Mouse (Mus musculus) brain, embryonic 18.5 days (tissue): Measurements from ENCODE around the gene Slc9a9.

Experiments used
- DNase-seq: peaks from one replicate; pipeline ENCODE4 v3.0.0-alpha.2; 2012; ENCODE audit warnings: low read depth, low spot score

The Slc9a9 gene

DNA sequence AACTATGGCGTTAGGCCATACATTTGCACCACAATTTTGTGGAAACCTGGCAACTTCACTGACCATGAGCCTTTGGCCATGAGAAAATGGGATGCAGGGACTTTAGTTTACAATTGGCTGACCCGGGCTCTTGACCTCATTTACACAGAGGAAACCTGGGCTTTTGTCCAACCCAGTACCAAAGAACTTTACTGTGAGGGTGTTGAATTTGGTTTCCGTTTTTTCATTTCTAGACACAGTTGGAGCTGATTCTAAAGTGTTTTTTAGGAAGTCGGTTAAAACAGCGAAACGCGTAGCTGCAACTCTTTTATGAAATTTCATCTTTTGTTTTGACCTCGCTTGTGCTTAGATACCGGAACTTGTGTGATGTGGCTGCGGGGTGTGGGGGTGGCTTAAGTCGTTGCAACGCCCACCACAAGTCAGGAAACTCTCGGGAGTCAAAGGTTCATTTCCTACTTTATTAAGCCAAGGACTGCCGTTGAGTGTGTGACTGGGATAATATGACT lies 402.8 kb downstream of the Slc9a9 start:
- DNase-seq = no peak

DNA sequence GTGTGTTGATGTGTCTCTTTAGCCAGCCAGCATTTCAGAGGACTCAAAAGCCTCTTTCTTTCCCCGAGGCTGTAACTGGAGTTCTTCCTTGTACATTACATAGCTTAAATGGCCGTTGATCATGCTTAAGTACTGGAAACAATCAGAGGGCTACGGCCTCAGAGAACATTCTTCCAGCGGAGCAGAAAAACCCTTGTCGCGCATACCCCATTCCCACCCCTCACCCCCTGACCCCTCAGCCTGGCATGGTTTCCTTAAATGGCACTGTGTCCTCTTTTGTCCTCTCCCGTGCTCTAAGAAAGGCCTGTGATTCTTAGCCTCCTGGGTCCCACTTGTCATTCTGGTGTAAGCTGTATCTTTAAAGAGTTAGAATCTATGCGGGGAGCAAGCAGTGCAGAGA lies 404.0 kb downstream of the Slc9a9 start:
- no peak for DNase-seq

DNA sequence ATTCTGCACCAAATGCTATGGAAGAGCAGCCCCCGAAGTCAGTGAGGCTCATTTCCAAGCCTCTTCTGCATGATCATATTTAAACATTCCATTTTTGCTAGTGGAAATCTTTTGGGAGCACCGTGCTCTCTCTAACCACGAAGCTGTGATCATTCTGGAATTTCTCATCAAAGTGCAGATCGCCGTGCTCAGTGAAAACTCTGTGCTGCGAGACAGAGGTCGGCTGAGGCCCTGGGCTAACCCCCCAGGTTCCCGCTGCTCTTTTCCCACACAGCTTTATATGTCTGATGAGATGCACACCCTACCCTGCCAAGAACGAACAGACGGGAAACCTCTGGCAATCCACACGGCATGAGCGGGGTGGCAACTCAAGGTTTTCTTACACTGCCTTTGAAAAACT lies 406.1 kb downstream of the Slc9a9 start:
- DNase-seq = no peak

DNA sequence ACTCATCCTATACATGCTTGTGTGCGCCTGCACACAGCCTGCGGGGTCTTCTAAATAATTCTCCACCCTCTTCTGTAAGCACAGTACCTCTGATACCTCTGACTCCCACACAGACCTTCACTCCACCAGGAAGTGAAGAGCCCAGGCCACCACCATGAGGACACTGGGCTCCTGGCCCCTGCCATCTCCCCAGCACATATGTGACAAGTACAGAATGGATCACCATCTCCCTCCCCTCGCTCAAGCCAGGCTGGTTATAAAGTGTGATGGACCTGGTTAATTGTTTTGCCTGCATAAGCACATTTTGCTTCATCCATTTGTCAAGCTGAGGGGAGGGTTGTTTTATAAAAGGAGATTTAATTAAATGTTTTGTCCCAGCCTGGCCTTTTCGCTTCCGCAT lies 408.2 kb downstream of the Slc9a9 start:
- DNase-seq = no peak

DNA sequence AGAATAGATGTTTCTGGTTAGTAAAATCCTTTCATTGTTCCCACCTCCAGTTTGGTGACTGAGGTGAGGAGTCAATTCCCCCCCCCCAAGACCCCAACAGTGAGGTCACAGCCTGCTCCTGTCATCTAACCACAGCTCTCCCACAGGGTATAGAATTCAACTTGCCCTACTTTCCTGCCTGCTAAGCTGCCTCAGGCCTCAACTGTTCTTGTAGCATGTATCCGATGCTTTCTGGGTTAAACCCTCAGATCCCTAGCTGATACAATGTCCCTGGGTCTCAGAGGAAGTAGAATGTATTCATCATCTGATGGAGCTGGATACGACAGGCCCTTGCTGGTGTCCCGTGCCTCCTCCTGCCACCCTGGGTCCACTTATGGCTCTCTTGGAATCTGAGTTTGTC lies 408.9 kb downstream of the Slc9a9 start:
- DNase-seq = no peak

DNA sequence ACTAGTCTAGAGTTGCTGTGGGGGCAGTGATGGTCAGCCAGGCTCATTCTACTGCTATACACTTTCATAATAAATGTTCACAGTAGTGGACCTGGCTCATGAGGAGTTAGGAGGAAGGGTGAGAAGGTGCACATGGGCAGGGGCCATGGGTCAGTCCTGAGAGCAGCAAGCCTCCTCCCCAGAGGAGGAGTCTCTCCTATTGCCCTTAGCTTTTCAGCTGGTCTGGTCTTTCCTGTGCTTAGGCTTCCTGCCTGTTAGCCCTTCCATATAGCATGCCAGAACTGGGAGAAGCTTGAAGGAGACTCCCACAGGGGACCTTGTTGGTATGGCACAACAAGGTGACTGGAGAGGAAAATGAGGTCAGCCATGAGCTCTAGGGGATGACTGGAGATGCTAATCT lies 410.2 kb downstream of the Slc9a9 start:
- DNase-seq = no peak

DNA sequence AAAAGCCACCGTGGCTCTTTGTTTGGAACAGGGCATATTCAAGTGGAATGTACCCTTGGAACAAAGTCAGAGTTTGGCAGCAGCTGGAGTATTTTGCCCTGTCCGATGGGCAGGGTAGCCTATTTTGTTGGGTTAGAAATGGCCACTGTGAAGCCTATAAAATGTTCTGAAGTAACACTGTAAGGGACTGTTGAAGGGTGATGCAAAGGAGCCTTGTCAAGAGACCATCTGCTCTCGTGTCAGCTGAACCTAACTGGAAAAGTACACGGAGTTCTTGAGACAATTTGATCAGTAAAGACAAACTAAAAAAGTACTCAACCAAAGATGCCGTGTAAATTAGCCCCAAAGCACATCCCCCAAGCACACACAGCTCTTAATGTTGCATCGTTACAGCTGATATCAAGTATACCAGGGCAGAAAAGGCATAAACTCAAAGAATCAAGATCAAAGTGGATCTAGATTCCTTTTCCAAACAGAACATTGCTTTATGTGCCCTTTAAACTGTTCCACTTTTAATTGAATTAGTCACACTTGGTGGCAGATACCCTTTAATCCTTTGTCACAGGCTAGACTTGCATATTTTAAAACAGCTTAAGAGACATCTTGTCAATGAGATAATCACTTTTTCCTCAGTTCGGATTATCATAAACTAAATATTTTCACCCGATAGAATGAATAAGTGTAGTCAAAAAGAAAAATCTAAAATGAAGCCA lies 416.6 kb downstream of the Slc9a9 start:
- DNase-seq = no peak

DNA sequence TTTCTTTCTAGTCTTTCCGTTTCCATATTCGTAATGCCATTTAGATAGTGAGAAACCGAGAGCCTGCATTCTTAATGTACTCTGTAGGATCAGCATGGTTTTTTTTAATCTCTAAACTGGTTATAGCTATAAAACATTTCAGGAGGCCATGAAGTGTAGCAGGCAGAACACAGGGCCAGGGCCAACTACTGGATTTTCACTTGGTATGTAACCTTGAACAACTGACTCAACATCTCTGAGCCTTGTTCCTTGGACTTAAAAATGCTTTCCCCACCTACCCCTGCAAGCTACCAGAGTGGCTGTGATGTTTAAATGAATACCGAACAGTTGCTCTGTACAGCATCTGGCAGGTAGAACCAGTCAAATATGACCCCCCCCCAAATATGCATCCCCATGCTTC lies 418.5 kb downstream of the Slc9a9 start:
- no peak for DNase-seq

DNA sequence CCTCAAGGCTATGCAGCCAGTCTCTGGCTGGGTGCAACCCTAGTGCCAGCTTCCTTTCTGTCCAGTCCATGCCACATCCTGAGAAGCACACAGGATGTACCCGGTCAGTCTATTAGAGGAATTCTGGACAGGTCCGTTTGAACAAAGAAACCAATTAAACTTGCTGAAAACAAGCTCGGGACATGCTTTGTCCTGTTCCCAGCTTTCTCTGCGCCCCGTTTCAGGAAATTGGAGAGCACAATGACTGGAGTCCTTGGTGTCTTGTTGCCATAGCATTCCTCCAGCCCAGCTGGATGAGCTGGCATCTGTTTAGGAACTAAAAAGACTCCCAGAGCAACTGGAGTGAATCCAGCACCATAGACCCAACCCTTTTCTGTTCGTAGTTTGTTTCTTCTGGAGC lies 419.3 kb downstream of the Slc9a9 start:
- no peak for DNase-seq

DNA sequence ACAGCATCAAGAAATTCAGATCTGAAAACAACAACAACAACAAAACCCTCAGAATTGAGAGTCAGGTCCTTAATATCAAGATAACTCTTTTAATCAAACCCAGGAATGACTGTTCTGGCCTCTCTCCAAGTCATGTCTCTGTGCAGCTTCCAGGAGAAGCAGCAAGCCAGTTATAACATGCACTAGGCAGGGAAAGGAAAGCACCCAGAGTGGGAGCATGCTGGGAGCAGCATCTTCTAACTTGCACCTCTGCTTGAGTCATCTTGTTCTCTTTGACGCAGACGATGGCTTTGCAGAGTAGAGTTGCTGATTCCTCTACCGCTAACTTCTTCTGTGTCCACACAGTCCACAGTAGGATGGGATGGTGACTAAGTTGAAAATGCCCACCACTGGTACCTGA lies 426.8 kb downstream of the Slc9a9 start:
- no peak for DNase-seq

DNA sequence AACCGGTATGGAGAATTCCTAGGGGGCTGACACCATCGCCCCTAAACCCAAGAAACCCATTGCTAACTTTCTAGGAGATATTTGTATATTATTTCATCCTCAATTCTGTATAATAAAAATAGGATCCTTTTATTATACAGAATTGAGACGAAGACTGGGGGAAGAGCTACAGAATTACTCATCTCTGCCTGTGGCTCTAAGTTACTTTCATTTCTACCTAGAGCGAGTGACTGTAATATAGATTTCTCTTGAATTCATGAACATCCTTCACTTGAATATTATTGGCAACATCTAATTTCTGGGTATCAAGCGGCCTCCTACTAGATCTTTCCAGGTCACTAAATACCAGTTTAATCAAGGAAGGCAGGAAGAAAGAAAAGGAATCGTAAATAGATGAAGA lies 436.1 kb downstream of the Slc9a9 start:
- DNase-seq = no peak

DNA sequence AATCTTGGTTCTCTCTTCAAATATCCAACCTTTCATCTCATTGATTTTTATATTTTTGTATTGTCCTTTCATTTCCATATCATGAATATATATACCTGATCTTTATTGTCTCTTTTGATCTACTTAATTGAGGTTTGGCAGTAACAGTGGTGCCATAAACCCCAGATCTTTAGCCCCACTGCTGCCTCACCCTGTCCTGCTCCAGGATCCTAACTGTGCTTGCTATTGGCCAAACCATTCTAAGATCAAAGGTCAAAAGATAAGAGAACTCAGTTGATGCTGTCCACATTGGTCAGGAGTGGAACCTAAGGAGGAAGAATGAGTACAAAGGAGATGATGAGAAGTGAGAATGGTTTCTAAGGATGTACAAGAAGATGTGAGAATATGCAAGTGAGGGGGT lies 440.1 kb downstream of the Slc9a9 start:
- no peak for DNase-seq

DNA sequence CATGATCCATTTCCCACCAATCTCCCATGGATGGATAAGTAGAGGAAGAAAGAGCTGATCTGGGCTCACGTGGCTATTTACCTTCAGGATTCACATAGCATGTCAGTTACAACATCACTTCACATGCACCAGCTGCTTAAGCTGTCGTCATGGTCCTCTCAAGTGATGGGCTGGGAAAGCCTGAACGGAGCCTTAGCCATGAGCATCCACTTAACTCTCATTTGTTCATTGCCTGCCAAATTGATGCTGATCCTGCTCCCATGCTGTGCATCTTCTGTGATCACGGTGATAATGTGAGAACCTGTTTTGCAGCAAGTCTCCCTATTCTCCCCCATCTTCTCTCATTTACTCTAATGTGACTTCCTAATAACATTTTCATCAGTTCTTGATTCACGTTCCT lies 441.1 kb downstream of the Slc9a9 start:
- no peak for DNase-seq

DNA sequence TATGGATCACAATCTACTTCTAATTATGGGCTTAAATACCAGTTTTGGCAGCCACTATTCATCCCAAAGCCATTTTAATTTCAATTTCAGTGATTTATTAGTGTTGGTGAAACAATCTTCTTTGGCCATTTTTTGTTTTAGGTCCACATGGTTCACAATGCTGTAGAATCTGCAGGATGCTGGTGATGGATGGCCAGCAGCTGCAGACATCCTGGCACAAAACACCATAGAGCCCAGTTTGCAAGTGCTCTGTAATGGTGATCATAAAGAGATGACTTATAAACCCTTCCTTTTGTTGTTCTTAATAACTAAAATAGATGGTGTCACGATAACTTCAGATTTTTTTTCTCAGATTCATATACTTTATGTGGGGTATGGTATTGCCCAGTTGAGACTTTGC lies 442.0 kb downstream of the Slc9a9 start:
- DNase-seq = no peak

DNA sequence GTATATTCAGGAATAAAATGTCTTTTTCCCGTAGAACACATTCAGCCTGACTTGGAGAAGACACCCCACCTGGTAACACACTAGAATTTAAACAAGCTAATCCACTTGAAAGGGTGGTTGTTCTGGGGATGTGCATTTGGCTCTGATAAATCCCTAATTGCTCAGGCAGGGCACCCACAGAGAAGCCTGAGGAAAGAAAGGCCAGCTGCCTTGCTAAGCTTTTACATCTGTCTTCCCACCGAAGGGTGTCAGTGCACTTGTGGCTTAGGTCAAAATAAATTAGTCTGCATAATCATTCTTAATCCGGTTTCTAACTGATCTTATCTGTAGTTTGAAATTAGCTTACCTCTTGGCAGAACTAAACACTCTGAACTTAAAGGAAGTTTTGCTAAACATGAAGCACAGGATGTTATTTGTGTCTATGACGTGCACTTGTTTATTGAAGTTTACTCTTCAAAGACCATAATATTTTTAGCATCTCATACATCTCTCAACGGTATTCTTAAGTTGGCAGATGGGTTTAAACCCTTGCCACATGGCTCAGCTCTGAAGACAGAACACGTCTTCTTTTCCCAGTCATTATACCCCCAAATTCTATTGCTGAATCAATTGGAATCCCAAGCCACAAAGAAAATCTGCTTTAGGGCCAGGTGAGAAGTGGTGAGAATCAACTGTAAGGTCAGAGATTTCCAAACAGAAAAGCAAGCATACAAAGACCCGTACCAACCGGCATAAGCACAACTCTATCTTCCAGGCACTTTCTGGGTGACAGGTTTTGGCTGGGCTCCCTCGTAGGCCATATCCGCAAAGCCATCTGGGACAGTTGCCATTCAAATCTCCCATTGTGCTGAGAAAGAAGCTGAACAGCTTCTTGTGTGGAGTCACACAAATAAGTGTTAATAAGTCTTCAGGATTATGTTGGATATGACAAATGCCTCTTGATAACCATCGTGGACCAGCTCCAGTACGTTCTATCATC lies 443.7 kb downstream of the Slc9a9 start:
- no peak for DNase-seq

DNA sequence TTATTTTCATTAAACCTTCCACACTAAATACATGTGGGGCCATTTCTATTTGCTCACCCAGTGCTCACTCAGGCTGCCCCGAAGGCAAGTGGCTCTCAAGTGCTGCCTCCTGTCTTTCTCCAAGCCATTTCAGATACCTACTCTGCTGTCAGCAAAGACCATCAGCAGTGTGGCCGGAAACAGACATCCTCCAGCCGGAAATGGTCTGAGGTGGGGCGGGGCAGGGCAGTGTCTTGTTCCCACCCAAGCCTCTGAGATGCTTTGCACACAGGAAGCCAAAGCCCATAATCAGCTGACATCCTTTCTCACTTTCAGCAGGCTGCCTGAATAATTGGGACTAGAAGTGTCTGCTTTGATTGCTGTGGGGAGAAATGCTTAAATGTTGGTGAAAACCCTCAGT lies 450.4 kb downstream of the Slc9a9 start:
- no peak for DNase-seq

DNA sequence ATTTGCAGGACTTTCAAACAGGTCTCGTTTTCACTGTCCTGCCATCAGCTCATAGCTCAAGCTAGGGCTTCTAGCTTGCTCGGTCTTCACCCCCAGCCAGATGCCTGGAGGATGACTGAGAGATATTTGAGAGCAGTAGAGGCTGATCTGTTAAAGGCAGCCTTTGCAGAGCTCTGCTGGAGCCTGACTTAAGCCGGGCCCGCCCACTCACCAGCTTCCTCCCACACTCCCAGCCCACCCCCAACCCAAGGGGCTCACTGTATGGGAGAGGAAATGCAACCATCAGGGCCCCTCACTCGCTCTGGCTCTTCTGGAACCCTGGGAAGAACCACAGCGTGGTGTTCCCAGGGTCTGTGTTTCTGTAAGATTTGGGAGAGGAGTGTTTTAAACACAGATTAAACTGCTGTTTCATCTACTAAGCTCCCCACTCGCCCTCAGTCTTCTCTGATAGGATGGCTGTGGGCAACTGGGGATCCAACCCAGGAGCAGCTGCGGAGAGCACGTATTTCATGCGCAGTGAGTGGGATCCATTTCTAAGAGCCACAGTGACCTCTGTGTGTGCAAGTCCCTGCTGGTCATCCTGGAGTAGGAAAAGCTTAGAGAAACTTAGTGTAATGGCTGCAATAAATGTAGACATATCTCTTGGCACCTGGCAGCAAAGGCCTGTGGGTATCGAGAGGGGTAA lies 451.6 kb downstream of the Slc9a9 start:
- DNase-seq = no peak

DNA sequence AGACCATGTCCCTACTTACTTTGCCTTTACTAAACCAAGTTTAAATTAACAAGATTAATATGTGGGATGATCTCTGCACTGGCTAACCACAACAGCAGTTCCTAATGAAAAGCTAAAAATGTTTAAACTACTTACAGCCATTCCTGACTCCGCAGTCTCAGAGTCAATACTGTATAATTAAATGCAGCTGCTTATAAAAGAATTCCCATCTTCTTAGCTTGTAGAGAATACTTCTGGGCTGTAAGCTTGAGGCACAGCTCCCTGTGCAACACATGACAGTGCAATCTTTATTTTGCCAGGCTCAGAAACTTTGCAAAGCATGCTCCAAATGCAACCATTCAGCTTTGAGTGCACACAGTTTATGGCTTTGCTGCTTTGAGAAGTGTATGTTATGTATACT lies 456.0 kb downstream of the Slc9a9 start:
- DNase-seq = no peak

DNA sequence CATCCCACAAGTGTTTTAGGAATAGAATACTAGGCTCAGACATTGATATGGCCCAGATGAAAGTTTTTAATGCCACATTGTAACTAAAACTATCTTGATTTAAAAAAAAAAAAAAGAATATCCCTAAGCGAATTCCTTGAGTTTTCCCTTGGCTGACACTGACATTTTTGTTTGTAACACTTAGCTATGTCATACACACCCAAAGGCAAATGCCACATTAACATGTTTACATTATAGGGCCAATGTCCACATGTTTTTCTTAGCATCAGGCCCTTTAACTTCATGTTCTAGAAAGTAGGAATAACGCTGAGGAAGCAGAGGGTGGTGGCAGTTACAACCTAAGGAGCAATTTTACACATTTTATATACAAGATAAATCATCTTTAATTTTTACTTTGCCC lies 458.1 kb downstream of the Slc9a9 start:
- DNase-seq = no peak

DNA sequence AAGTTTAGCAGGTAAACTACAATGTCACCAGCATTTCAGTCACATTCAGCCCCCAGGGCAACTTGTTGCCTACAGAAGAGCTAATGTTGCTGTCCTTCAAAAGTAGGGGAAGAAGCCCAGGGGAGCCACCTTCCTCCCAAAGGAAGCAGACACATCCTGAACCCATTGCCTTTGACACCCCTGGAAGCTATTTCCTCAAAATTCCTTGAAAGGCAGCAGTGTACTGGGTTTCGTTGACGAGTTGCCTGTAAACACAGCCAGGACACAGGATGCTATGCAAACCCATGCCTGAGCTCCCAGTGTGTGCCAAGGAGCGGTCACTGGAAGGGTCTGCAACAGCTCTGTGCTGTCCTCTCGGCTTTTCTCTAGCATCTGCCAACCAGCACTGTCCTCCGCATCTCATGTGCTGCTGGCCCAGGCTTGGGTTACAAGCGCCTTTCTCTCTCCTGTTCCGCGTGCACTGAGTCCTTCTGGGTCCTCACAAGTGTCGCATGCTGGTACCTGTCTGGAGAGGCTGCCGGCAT lies 479.6 kb downstream of the Slc9a9 start:
- DNase-seq = no peak

DNA sequence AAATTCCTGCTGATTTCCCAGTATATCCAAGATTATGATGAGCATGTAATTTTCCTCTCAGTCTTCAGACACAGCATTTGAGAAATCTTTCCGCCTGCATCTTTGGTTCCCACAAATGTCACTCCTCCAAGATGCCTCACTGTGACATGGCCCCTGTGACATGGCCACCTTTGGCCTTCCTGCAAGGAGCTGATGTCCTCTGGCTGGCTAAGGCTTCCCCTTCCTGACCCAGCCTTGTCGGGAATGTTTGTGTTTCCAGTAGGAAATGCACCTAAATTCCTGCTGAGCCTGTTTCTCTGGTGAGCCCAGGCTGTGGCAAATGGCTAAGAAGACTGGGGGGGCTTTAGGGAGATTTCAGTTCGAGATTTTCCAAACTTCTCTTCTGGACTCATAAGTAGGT lies 480.4 kb downstream of the Slc9a9 start:
- no peak for DNase-seq

DNA sequence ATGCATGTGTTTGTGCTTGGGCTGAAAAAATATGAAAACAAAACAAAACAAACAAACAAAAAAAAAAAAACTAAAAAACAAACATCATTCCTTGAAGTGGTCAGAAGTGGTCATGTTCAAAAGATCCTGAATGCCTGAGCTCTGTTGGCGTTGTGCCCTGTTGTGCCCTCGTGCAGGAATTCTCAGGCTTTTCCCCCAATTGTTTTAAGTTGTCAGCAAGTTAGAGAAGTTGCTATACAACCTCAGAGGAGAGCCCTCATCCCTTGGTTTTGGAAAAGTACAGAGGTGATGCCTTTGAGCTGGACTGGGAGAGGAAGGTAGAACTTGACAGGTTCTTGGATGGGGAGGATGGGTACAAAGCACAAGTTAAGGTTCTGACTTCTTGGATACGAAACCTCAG lies 480.9 kb downstream of the Slc9a9 start:
- DNase-seq = no peak
